Mouse (Mus musculus) CH12.LX (cell line): Measurements from ENCODE around the gene Npnt. TPM values are rescaled to one million over a fixed set of nuclear protein-coding genes. Genes with fewer than 3 reads are reported as not detected.

ENCODE experiments used
- DNase-seq: peaks from one replicate; pipeline ENCODE4 v3.0.0-alpha.2; 2013; ENCODE audit errors: extremely low read depth
- H3K27ac ChIP-seq: 2 replicates; pipeline ENCODE4 v1.5.1; 2012; ENCODE audit warnings: low read depth, mild to moderate bottlenecking, control low read depth, moderate library complexity; ENCODE audit not compliant: insufficient read depth
- H3K27me3 ChIP-seq: replicated peaks from 2 replicates; pipeline ENCODE3; 2012; ENCODE audit warnings: inconsistent platforms
- H3K36me3 ChIP-seq, 2 experiments: replicated peaks in 1 of 2; 2 replicates each; pipeline versions ENCODE3 to v1.6.1; 2012; ENCODE audit warnings: inconsistent platforms in 1 of 2, low read length in 1 of 2, mild to moderate bottlenecking in 1 of 2, mixed read lengths in 1 of 2, moderate library complexity in 1 of 2; ENCODE audit not compliant: control insufficient read depth in 1 of 2, insufficient read depth in 1 of 2
- H3K4me1 ChIP-seq, 2 experiments: 2 replicates each; pipeline ENCODE4 v1.6.1; 2012; ENCODE audit warnings: inconsistent platforms in 1 of 2, moderate library complexity in 1 of 2; ENCODE audit not compliant: insufficient read depth in 2 of 2, control insufficient read depth in 1 of 2
- H3K4me2 ChIP-seq: 2 replicates; pipeline ENCODE4 v1.6.1; 2012; ENCODE audit warnings: low read depth, mild to moderate bottlenecking, control low read depth; ENCODE audit not compliant: poor library complexity, insufficient read depth, severe bottlenecking
- H3K4me3 ChIP-seq, 3 experiments: fragments of 150-350 bp in 1 of 3; sonication (generic) in 1 of 3; replicated peaks in 1 of 3; 2 replicates each; pipeline versions ENCODE3 to v1.5.1; 2011 to 2012; ENCODE audit warnings: low read depth in 2 of 3, low read length in 2 of 3, mild to moderate bottlenecking in 2 of 3, moderate library complexity in 2 of 3, control low read depth in 1 of 3, improper control_type of control experiment in 1 of 3, inconsistent platforms in 1 of 3, mixed read lengths in 1 of 3; ENCODE audit not compliant: poor library complexity in 1 of 3
- H3K79me2 ChIP-seq: replicated peaks from 2 replicates; pipeline ENCODE4 v1.6.1; 2012; ENCODE audit warnings: mild to moderate bottlenecking, moderate library complexity; ENCODE audit not compliant: control insufficient read depth, poor library complexity, insufficient read depth, severe bottlenecking; ENCODE audit errors: extremely low read depth
- H3K9ac ChIP-seq: 2 replicates; pipeline ENCODE4 v1.6.1; 2012; ENCODE audit warnings: low read depth, mild to moderate bottlenecking, control low read depth, moderate library complexity; ENCODE audit not compliant: insufficient read depth
- H3K9me3 ChIP-seq: replicated peaks from 2 replicates; pipeline ENCODE3; 2012; ENCODE audit warnings: low read length, inconsistent platforms, mixed read lengths
- CHD1 ChIP-seq: IDR thresholded peaks from 2 replicates; pipeline ENCODE4 v1.6.1; 2012; ENCODE audit warnings: low read depth, low read length, improper control_type of control experiment, inconsistent platforms
- CTCF ChIP-seq, 2 experiments: IDR thresholded peaks in 1 of 2; conservative IDR thresholded peaks in 1 of 2; 2 replicates each; pipeline ENCODE4 v1.5.1; 2011 to 2012; ENCODE audit warnings: low read depth in 2 of 2, low read length in 2 of 2, improper control_type of control experiment in 1 of 2, inconsistent platforms in 1 of 2, mild to moderate bottlenecking in 1 of 2, moderate library complexity in 1 of 2
- E2F4 ChIP-seq: IDR thresholded peaks from 2 replicates; pipeline ENCODE4 v1.6.1; 2011; ENCODE audit warnings: low read depth, low read length, improper control_type of control experiment; ENCODE audit not compliant: insufficient replicate concordance
- GABPA ChIP-seq: IDR thresholded peaks from 2 replicates; pipeline ENCODE4 v1.6.1; 2012; ENCODE audit warnings: low read depth, low read length, improper control_type of control experiment, inconsistent platforms; ENCODE audit not compliant: insufficient replicate concordance
- HCFC1 ChIP-seq: IDR thresholded peaks from 2 replicates; pipeline ENCODE4 v1.6.1; 2012; ENCODE audit warnings: low read depth, mild to moderate bottlenecking, inconsistent platforms, low read length, improper control_type of control experiment
- IRF4 ChIP-seq: IDR thresholded peaks from 2 replicates; pipeline ENCODE4 v1.6.1; 2014; ENCODE audit warnings: low read depth, mild to moderate bottlenecking, inconsistent platforms, low read length, improper control_type of control experiment
- JUND ChIP-seq: conservative IDR thresholded peaks from 2 replicates; pipeline ENCODE4 v1.6.1; 2011; ENCODE audit warnings: low read depth, low read length, improper control_type of control experiment
- KAT2A ChIP-seq: IDR thresholded peaks from 2 replicates; pipeline ENCODE4 v1.6.1; 2012; ENCODE audit warnings: low read length, improper control_type of control experiment, inconsistent platforms; ENCODE audit not compliant: insufficient replicate concordance
- MAFK ChIP-seq: IDR thresholded peaks from 2 replicates; pipeline ENCODE4 v1.6.1; 2011; ENCODE audit warnings: low read length, improper control_type of control experiment; ENCODE audit not compliant: insufficient replicate concordance
- MAX ChIP-seq: IDR thresholded peaks from 2 replicates; pipeline ENCODE4 v1.6.1; 2011; ENCODE audit warnings: low read length, improper control_type of control experiment
- MAZ ChIP-seq: IDR thresholded peaks from 2 replicates; pipeline ENCODE4 v1.6.1; 2012; ENCODE audit warnings: low read depth, mild to moderate bottlenecking, inconsistent platforms, low read length, improper control_type of control experiment, moderate library complexity
- MEF2A ChIP-seq: IDR thresholded peaks from 2 replicates; pipeline ENCODE4 v1.6.1; 2014; ENCODE audit warnings: low read depth, mild to moderate bottlenecking, inconsistent platforms, low read length, improper control_type of control experiment, borderline replicate concordance
- MXI1 ChIP-seq: IDR thresholded peaks from 2 replicates; pipeline ENCODE4 v1.6.1; 2011; ENCODE audit warnings: mild to moderate bottlenecking, low read depth, low read length, improper control_type of control experiment
- NRF1 ChIP-seq: IDR thresholded peaks from 2 replicates; pipeline ENCODE4 v1.6.1; 2014; ENCODE audit warnings: low read depth, mild to moderate bottlenecking, inconsistent platforms, low read length, improper control_type of control experiment, moderate library complexity
- PAX5 ChIP-seq: IDR thresholded peaks from 2 replicates; pipeline ENCODE4 v1.6.1; 2012; ENCODE audit warnings: low read length, inconsistent platforms, mixed read lengths
- POLR2AphosphoS2 ChIP-seq: IDR thresholded peaks from 2 replicates; pipeline ENCODE4 v1.6.1; 2011; ENCODE audit warnings: low read depth, low read length, improper control_type of control experiment
- RCOR1 ChIP-seq: conservative IDR thresholded peaks from 2 replicates; pipeline ENCODE4 v1.6.1; 2012; ENCODE audit warnings: low read depth, mild to moderate bottlenecking, inconsistent platforms, low read length, improper control_type of control experiment
- SMC3 ChIP-seq: IDR thresholded peaks from 2 replicates; pipeline ENCODE4 v1.6.1; 2011; ENCODE audit warnings: low read depth, low read length, improper control_type of control experiment
- ZKSCAN1 ChIP-seq: IDR thresholded peaks from 2 replicates; pipeline ENCODE4 v1.6.1; 2012; ENCODE audit warnings: low read depth, inconsistent platforms, low read length, improper control_type of control experiment, borderline replicate concordance
- ZMIZ1 ChIP-seq: IDR thresholded peaks from 2 replicates; pipeline ENCODE4 v1.6.1; 2012; ENCODE audit warnings: low read depth, mild to moderate bottlenecking, inconsistent platforms, low read length, improper control_type of control experiment
- ZNF384 ChIP-seq: IDR thresholded peaks from 2 replicates; pipeline ENCODE4 v1.6.1; 2012; ENCODE audit warnings: low read depth, low read length, improper control_type of control experiment, inconsistent platforms
- dilution Hi-C: fragments of 300-500 bp; cut with MboI; formaldehyde crosslinking; loops from 2 replicates; pipeline ENCODE4 v1.14.3; 2020; ENCODE audit warnings: low sequenced_read_pairs; ENCODE audit not compliant: extremely low pct_unique_long_range_greater_than_20kb, extremely low pct_ligation_motif_present
- in situ Hi-C: fragments of 300-500 bp; cut with MboI; formaldehyde crosslinking; loops from 3 replicates; pipeline ENCODE4 v1.14.3; 2019; ENCODE audit warnings: low sequenced_read_pairs, low pct_ligation_motif_present, low pct_unique_long_range_greater_than_20kb, mixed read lengths
- polyA plus RNA-seq: library from polyadenylated mRNA; unstranded; fragments of >175 nt; gene quantifications from 2 replicates; pipeline ENCODE4 v1.2.1, GENCODE M21; 2012; ENCODE audit warnings: low read depth; ENCODE audit not compliant: insufficient read length
- total RNA-seq, 2 experiments: library from RNA; depleted of rRNA; stranded (reverse); fragments of 300-350 nt in 1 of 2; fragments of >200 nt in 1 of 2; gene quantifications; 2 replicates each; pipeline ENCODE4 v1.2.3; 2012 to 2014

Npnt gene
- total and polyA plus RNA-seq, 3 experiments = 0.08 to 1.0 (median 0.20) TPM

DNA sequence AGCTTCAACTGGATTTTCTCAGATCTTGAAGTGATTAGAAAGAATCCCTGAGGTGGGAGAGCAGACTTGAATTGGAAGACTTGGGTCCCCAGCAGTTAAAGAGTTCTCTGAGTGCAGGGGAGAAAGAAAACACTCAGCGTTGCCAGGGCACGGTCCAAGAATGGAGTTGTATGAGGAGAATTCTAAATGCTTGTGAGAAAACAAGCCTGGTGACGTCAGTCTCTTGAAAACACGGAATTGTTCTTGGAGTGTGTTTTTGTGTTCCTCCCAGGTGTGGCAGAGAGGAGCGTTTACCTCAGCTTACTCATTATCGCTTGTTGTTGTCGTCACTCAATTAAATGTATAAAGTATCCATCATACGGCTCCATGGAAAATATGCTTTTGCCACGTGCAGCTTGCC, 69.3 kb downstream of the Npnt start:
- Histone ChIP-seq H3K4me3 (no peak overlapping the region), H3K9ac (no peak overlapping the region), H3K9me3 (no peaks in the 10 kb centered on the region), H3K4me1 (peaks cover 0 to 5% of the 10 kb centered on the region in 2 experiments; a peak in 2 of 4 replicates), H3K27ac (no peak overlapping the region), H3K4me2 (no peak overlapping the region), H3K27me3 (no peaks in the 10 kb centered on the region), H3K36me3 (no peaks in the 10 kb centered on the region), H3K79me2 (no peaks in the 10 kb centered on the region)
- no peak for TF ChIP-seq SMC3
- no peak for TF ChIP-seq POLR2AphosphoS2
- TF ChIP-seq IRF4 = no peak
- TF ChIP-seq MXI1 = no peak
- no peak for TF ChIP-seq CTCF (conservative IDR thresholded peaks at IDR 0.05 in 1 of 2, IDR thresholded peaks at IDR 0.05 in 1 of 2; ENCODE audit: low read depth in 2 of 2, low read length in 2 of 2)
- no peak for TF ChIP-seq ZMIZ1
- no peak for DNase-seq
- in situ Hi-C loops (no loop called here), dilution Hi-C loops (no loop called here)

- H3K9me3 ChIP-seq = no peaks in the 10 kb centered on the region
- H3K9ac ChIP-seq = no peak overlapping the region
- in situ Hi-C loops = no loop called here
- peaks cover 0 to 5% of the 10 kb centered on the region in 2 experiments; a peak in 2 of 4 replicates for H3K4me1 ChIP-seq
- H3K4me2 ChIP-seq = no peak overlapping the region
- H3K27me3 ChIP-seq = no peaks in the 10 kb centered on the region
- H3K36me3 ChIP-seq = no peaks in the 10 kb centered on the region
- dilution Hi-C loops = no loop called here
- no peak overlapping the region for H3K4me3 ChIP-seq
- no peak overlapping the region for H3K27ac ChIP-seq
- TF ChIP-seq PAX5 (no peak), ZKSCAN1 (no peak), MAX (no peak), MAZ (no peak), JUND (no peak), E2F4 (no peak), ZMIZ1 (no peak), NRF1 (no peak), MEF2A (no peak), MAFK (no peak), SMC3 (no peak), GABPA (no peak), HCFC1 (no peak), IRF4 (no peak), ZNF384 (no peak), CHD1 (no peak), KAT2A (no peak), RCOR1 (no peak)
- no peaks in the 10 kb centered on the region for H3K79me2 ChIP-seq
- no peak for DNase-seq
Observed at GRCm38 (mm10) chr3:132880361-132880760, 69.7 kb downstream of the Npnt start.
